Mouse (Mus musculus): Measurements from ENCODE around the gene Tchp. TPM values are rescaled to one million over a fixed set of nuclear protein-coding genes. Genes with fewer than 3 reads are reported as not detected.

The Tchp gene
- polyA plus RNA-seq, 1 experiment from 2014 or later: 18.6 TPM

DNA sequence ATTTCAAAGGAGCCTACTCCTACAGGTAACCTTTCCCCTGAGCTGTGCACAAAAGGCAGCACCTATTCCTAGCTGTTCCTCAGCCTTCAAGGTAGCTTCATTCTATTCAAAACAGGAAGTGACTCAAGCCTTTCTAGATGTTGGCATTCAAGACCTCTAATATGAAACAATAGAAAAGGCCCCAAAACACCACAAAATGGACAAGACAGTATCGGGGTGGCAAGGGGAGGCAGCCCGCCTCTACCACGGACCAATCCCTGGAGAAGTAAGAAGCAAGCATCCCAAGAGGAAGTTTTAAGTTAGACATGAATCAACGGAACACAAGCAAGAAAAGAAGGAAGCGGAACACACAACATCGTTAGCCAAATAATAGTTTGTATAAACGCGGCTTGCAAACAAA lies 64.2 kb downstream of the Tchp start:
- WGBS: 74% methylated on average over 8 of the region's 8 CpGs
- H3K4me2 ChIP-seq: peak overlapping the region; percentile 75
- H3K36me3 ChIP-seq: no peaks in the 10 kb centered on the region
- peak overlapping the region; percentile 98 for H3K4me3 ChIP-seq
- no peak overlapping the region for H3K9ac ChIP-seq
- H3K27ac ChIP-seq (replicated peaks): 0 out of 2 replicates have a peak overlapping the region, but pooled peaks have one; percentile 8
- no peaks in the 10 kb centered on the region for H3K9me3 ChIP-seq
- no peak for ATAC-seq (ENCODE audit: low FRiP score, low read depth)
- H3K4me1 ChIP-seq (replicated peaks): peaks cover 42% of the 10 kb centered on the region
- no peaks in the 10 kb centered on the region for H3K27me3 ChIP-seq

Small RNA genes within 50 kb of the gene (microRNA-seq; reads per million reads assigned to microRNA genes)
- not detected for gene Mir7028

Other genes starting within 250 kb of the Tchp start
- 6.6 and 8.3 TPM in 2 replicates for gene Fam222a, start 139.7 kb upstream of the Tchp start, polyA plus RNA-seq (2015; fragmentation: Nextera tagmentation; extraction: Ambion mirVana)
- gene Trpv4, start 49.3 kb upstream of the Tchp start, polyA plus RNA-seq (2015; fragmentation: Nextera tagmentation; extraction: Ambion mirVana): 1.6 and 1.9 TPM in 2 replicates
- gene Gltp, start 16.8 kb upstream of the Tchp start, polyA plus RNA-seq (2015; fragmentation: Nextera tagmentation; extraction: Ambion mirVana): 46.6 and 48.0 TPM in 2 replicates
- gene Ankrd13a, start 66.9 kb downstream of the Tchp start, polyA plus RNA-seq (2015; fragmentation: Nextera tagmentation; extraction: Ambion mirVana): 35.8 and 36.2 TPM in 2 replicates
- gene Git2, start 67.8 kb downstream of the Tchp start, polyA plus RNA-seq (2015; fragmentation: Nextera tagmentation; extraction: Ambion mirVana): 51.2 and 52.8 TPM in 2 replicates
- gene 1500011B03Rik, start 115.7 kb downstream of the Tchp start, polyA plus RNA-seq (2015; fragmentation: Nextera tagmentation; extraction: Ambion mirVana): 266 and 286 TPM in 2 replicates
- not detected in 2 replicates for gene 4930519G04Rik, start 145.9 kb downstream of the Tchp start, polyA plus RNA-seq (2015; fragmentation: Nextera tagmentation; extraction: Ambion mirVana)
- 2.6 and 2.7 TPM in 2 replicates for gene Gm9936, start 150.9 kb downstream of the Tchp start, polyA plus RNA-seq (2015; fragmentation: Nextera tagmentation; extraction: Ambion mirVana)
- gene Oasl2, start 189.2 kb downstream of the Tchp start, polyA plus RNA-seq (2015; fragmentation: Nextera tagmentation; extraction: Ambion mirVana): 5.0 and 7.2 TPM in 2 replicates
- gene Oasl1, start 215.5 kb downstream of the Tchp start, polyA plus RNA-seq (2015; fragmentation: Nextera tagmentation; extraction: Ambion mirVana): 0.18 and 0.96 TPM in 2 replicates
- gene 2210016L21Rik, start 234.4 kb downstream of the Tchp start, polyA plus RNA-seq (2015; fragmentation: Nextera tagmentation; extraction: Ambion mirVana): 132 and 135 TPM in 2 replicates